Mouse (Mus musculus) CH12.LX (cell line): ENCODE results near the gene Serpinb9. TPM values are rescaled to one million over a fixed set of nuclear protein-coding genes. Genes with fewer than 3 reads are reported as not detected.

Experiments used
- DNase-seq: peaks from one replicate; pipeline ENCODE4 v3.0.0-alpha.2; 2013; ENCODE audit errors: extremely low read depth
- H3K27ac ChIP-seq: 2 replicates; pipeline ENCODE4 v1.5.1; 2012; ENCODE audit warnings: low read depth, mild to moderate bottlenecking, control low read depth, moderate library complexity; ENCODE audit not compliant: insufficient read depth
- H3K27me3 ChIP-seq: replicated peaks from 2 replicates; pipeline ENCODE3; 2012; ENCODE audit warnings: inconsistent platforms
- H3K36me3 ChIP-seq, 2 experiments: replicated peaks in 1 of 2; 2 replicates each; pipeline versions ENCODE3 to v1.6.1; 2012; ENCODE audit warnings: inconsistent platforms in 1 of 2, low read length in 1 of 2, mild to moderate bottlenecking in 1 of 2, mixed read lengths in 1 of 2, moderate library complexity in 1 of 2; ENCODE audit not compliant: control insufficient read depth in 1 of 2, insufficient read depth in 1 of 2
- H3K4me1 ChIP-seq, 2 experiments: 2 replicates each; pipeline ENCODE4 v1.6.1; 2012; ENCODE audit warnings: inconsistent platforms in 1 of 2, moderate library complexity in 1 of 2; ENCODE audit not compliant: insufficient read depth in 2 of 2, control insufficient read depth in 1 of 2
- H3K4me2 ChIP-seq: 2 replicates; pipeline ENCODE4 v1.6.1; 2012; ENCODE audit warnings: low read depth, mild to moderate bottlenecking, control low read depth; ENCODE audit not compliant: poor library complexity, insufficient read depth, severe bottlenecking
- H3K4me3 ChIP-seq, 3 experiments: fragments of 150-350 bp in 1 of 3; sonication (generic) in 1 of 3; replicated peaks in 1 of 3; 2 replicates each; pipeline versions ENCODE3 to v1.5.1; 2011 to 2012; ENCODE audit warnings: low read depth in 2 of 3, low read length in 2 of 3, mild to moderate bottlenecking in 2 of 3, moderate library complexity in 2 of 3, control low read depth in 1 of 3, improper control_type of control experiment in 1 of 3, inconsistent platforms in 1 of 3, mixed read lengths in 1 of 3; ENCODE audit not compliant: poor library complexity in 1 of 3
- H3K79me2 ChIP-seq: replicated peaks from 2 replicates; pipeline ENCODE4 v1.6.1; 2012; ENCODE audit warnings: mild to moderate bottlenecking, moderate library complexity; ENCODE audit not compliant: control insufficient read depth, poor library complexity, insufficient read depth, severe bottlenecking; ENCODE audit errors: extremely low read depth
- H3K9ac ChIP-seq: 2 replicates; pipeline ENCODE4 v1.6.1; 2012; ENCODE audit warnings: low read depth, mild to moderate bottlenecking, control low read depth, moderate library complexity; ENCODE audit not compliant: insufficient read depth
- H3K9me3 ChIP-seq: replicated peaks from 2 replicates; pipeline ENCODE3; 2012; ENCODE audit warnings: low read length, inconsistent platforms, mixed read lengths
- CTCF ChIP-seq, 2 experiments: IDR thresholded peaks in 1 of 2; conservative IDR thresholded peaks in 1 of 2; 2 replicates each; pipeline ENCODE4 v1.5.1; 2011 to 2012; ENCODE audit warnings: low read depth in 2 of 2, low read length in 2 of 2, improper control_type of control experiment in 1 of 2, inconsistent platforms in 1 of 2, mild to moderate bottlenecking in 1 of 2, moderate library complexity in 1 of 2
- GABPA ChIP-seq: IDR thresholded peaks from 2 replicates; pipeline ENCODE4 v1.6.1; 2012; ENCODE audit warnings: low read depth, low read length, improper control_type of control experiment, inconsistent platforms; ENCODE audit not compliant: insufficient replicate concordance
- KAT2A ChIP-seq: IDR thresholded peaks from 2 replicates; pipeline ENCODE4 v1.6.1; 2012; ENCODE audit warnings: low read length, improper control_type of control experiment, inconsistent platforms; ENCODE audit not compliant: insufficient replicate concordance
- MEF2A ChIP-seq: IDR thresholded peaks from 2 replicates; pipeline ENCODE4 v1.6.1; 2014; ENCODE audit warnings: low read depth, mild to moderate bottlenecking, inconsistent platforms, low read length, improper control_type of control experiment, borderline replicate concordance
- MXI1 ChIP-seq: IDR thresholded peaks from 2 replicates; pipeline ENCODE4 v1.6.1; 2011; ENCODE audit warnings: mild to moderate bottlenecking, low read depth, low read length, improper control_type of control experiment
- SIN3A ChIP-seq: IDR thresholded peaks from 2 replicates; pipeline ENCODE4 v1.6.1; 2012; ENCODE audit warnings: low read length, improper control_type of control experiment, inconsistent platforms
- UBTF ChIP-seq: IDR thresholded peaks from 2 replicates; pipeline ENCODE4 v1.6.1; 2012; ENCODE audit warnings: low read depth, mild to moderate bottlenecking, inconsistent platforms, low read length, improper control_type of control experiment, moderate library complexity
- USF2 ChIP-seq: conservative IDR thresholded peaks from 2 replicates; pipeline ENCODE4 v1.6.1; 2011; ENCODE audit warnings: low read depth, low read length, improper control_type of control experiment
- ZKSCAN1 ChIP-seq: IDR thresholded peaks from 2 replicates; pipeline ENCODE4 v1.6.1; 2012; ENCODE audit warnings: low read depth, inconsistent platforms, low read length, improper control_type of control experiment, borderline replicate concordance
- ZMIZ1 ChIP-seq: IDR thresholded peaks from 2 replicates; pipeline ENCODE4 v1.6.1; 2012; ENCODE audit warnings: low read depth, mild to moderate bottlenecking, inconsistent platforms, low read length, improper control_type of control experiment
- dilution Hi-C: fragments of 300-500 bp; cut with MboI; formaldehyde crosslinking; loops from 2 replicates; pipeline ENCODE4 v1.14.3; 2020; ENCODE audit warnings: low sequenced_read_pairs; ENCODE audit not compliant: extremely low pct_unique_long_range_greater_than_20kb, extremely low pct_ligation_motif_present
- in situ Hi-C: fragments of 300-500 bp; cut with MboI; formaldehyde crosslinking; loops from 3 replicates; pipeline ENCODE4 v1.14.3; 2019; ENCODE audit warnings: low sequenced_read_pairs, low pct_ligation_motif_present, low pct_unique_long_range_greater_than_20kb, mixed read lengths
- polyA plus RNA-seq: library from polyadenylated mRNA; unstranded; fragments of >175 nt; gene quantifications from 2 replicates; pipeline ENCODE4 v1.2.1, GENCODE M21; 2012; ENCODE audit warnings: low read depth; ENCODE audit not compliant: insufficient read length
- total RNA-seq, 2 experiments: library from RNA; depleted of rRNA; stranded (reverse); fragments of 300-350 nt in 1 of 2; fragments of >200 nt in 1 of 2; gene quantifications; 2 replicates each; pipeline ENCODE4 v1.2.3; 2012 to 2014

The Serpinb9 gene
- total and polyA plus RNA-seq, 3 experiments = 3.5 to 14.6 (median 12.1) TPM

DNA sequence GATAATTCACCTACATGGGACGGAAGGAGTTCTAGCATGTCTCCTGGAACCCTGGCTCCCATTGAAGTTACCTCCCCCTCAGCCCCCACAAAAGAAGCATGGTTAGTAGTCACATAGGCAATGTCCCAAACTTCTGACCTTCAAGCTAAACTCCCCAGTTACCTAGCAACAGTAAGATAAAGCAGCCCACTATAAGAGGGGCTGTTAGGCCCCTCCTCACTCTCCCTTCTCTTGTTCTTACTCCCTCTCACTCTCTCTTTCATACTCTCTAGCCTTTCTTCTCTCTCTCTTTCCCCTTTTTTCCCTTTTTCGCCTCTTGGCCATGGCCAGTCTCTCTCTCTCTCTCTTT is 9.2 kb upstream of the Serpinb9 start:
- peaks cover 0 to 4% of the 10 kb centered on the region in 2 experiments; a peak in 1 of 4 replicates for H3K4me1 ChIP-seq
- H3K4me2 ChIP-seq = no peak overlapping the region
- H3K9me3 ChIP-seq = no peaks in the 10 kb centered on the region
- no peaks in the 10 kb centered on the region for H3K36me3 ChIP-seq
- no peak for TF ChIP-seq GABPA
- TF ChIP-seq UBTF = no peak
- no peak for TF ChIP-seq ZKSCAN1
- TF ChIP-seq KAT2A = no peak
- TF ChIP-seq USF2 = no peak
- no peak overlapping the region for H3K27ac ChIP-seq
- H3K79me2 ChIP-seq = no peaks in the 10 kb centered on the region
- no peak overlapping the region for H3K9ac ChIP-seq
- in situ Hi-C loops = no loop called here
- dilution Hi-C loops = no loop called here
- DNase-seq = no peak
- no peaks in the 10 kb centered on the region for H3K27me3 ChIP-seq
- H3K4me3 ChIP-seq = no peak overlapping the region

- no peak for DNase-seq
- Histone ChIP-seq H3K27me3 (no peaks in the 10 kb centered on the region), H3K9me3 (no peaks in the 10 kb centered on the region), H3K27ac (no peak overlapping the region), H3K4me3 (no peak overlapping the region), H3K79me2 (no peaks in the 10 kb centered on the region), H3K36me3 (no peaks in the 10 kb centered on the region), H3K4me1 (peaks cover 0 to 4% of the 10 kb centered on the region in 2 experiments; a peak in 1 of 4 replicates)
- in situ Hi-C loops = no loop called here
- dilution Hi-C loops = no loop called here
- TF ChIP-seq MXI1 (no peak), USF2 (no peak), SIN3A (no peak)
- TF ChIP-seq, all 38 proteins: peak for 0
- no peak overlapping the region for H3K4me2 ChIP-seq
- no peak overlapping the region for H3K9ac ChIP-seq
These were observed 8.0 kb upstream of the Serpinb9 start for GRCm38 (mm10) chr13:32995051-32995450.

DNA sequence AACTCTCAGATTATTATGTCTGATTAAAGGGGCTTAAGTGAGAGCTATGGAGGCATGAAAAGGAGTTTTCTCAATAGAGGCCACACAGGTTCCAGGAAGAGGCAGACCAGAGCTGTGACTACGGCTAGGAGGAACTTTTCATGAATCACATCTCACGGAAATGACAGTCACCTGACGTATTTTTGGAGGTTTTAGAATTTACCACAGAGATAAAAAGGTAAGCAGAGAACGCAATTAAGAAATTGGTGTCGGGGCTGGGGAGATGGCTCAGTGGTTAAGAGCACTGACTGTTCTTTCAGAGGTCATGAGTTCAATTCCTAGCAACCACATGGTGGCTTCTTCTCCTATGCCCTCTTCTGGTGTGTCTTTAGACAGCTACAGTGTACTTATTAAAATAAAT is 1.7 kb upstream of the Serpinb9 start:
- Histone ChIP-seq H3K36me3 (no peaks in the 10 kb centered on the region), H3K4me2 (no peak overlapping the region), H3K4me3 (no peak overlapping the region), H3K9ac (no peak overlapping the region), H3K79me2 (no peaks in the 10 kb centered on the region), H3K9me3 (no peaks in the 10 kb centered on the region), H3K4me1 (peaks cover 0 to 28% of the 10 kb centered on the region in 2 experiments; a peak in 2 of 4 replicates), H3K27me3 (no peaks in the 10 kb centered on the region), H3K27ac (no peak overlapping the region)
- in situ Hi-C loops = loop anchor here (10.0 kb wide), 1 partner anchor 73 kb away; the partner anchor contains the start of gene Serpinb1b
- TF ChIP-seq SIN3A (no peak), MEF2A (no peak), CTCF (conservative IDR thresholded peaks at IDR 0.05 in 1 of 2, IDR thresholded peaks at IDR 0.05 in 1 of 2; ENCODE audit: low read depth in 2 of 2, low read length in 2 of 2) (no peak), ZMIZ1 (no peak)
- dilution Hi-C loops = no loop called here
- no peak for DNase-seq
